Mouse (Mus musculus) forebrain, embryonic 15.5 days (tissue): ENCODE results near the gene Il1r1. TPM values are rescaled to one million over a fixed set of nuclear protein-coding genes. Genes with fewer than 3 reads are reported as not detected.

Experiments used
- ATAC-seq: fragments of 200-750 bp; cut with Nextera tagmentation; replicated peaks from 2 replicates; pipeline ENCODE4 v1.8.0; 2017; ENCODE audit warnings: mild to moderate bottlenecking, moderate TSS enrichment, moderate library complexity
- H3K27ac ChIP-seq: fragments of 300-500 bp; sonication (generic); replicated peaks from 2 replicates; pipeline ENCODE4 v1.5.1; 2015; ENCODE audit warnings: mild to moderate bottlenecking, inconsistent platforms
- H3K27me3 ChIP-seq: fragments of 300-500 bp; sonication (generic); 2 replicates; pipeline ENCODE4 v1.6.1; 2015; ENCODE audit warnings: inconsistent platforms
- H3K36me3 ChIP-seq: fragments of 300-500 bp; sonication (generic); 2 replicates; pipeline ENCODE4 v1.6.1; 2015; ENCODE audit warnings: mild to moderate bottlenecking, inconsistent platforms
- H3K4me1 ChIP-seq: fragments of 300-500 bp; sonication (generic); 2 replicates; pipeline ENCODE4 v1.6.1; 2015; ENCODE audit warnings: inconsistent platforms
- H3K4me2 ChIP-seq: fragments of 300-500 bp; sonication (generic); replicated peaks from 2 replicates; pipeline ENCODE4 v1.6.1; 2015; ENCODE audit warnings: mild to moderate bottlenecking, inconsistent platforms
- H3K4me3 ChIP-seq: fragments of 300-500 bp; sonication (generic); 2 replicates; pipeline ENCODE4 v1.5.1; 2015; ENCODE audit warnings: mild to moderate bottlenecking, inconsistent platforms
- H3K9ac ChIP-seq: fragments of 300-500 bp; sonication (generic); replicated peaks from 2 replicates; pipeline ENCODE4 v1.6.1; 2015; ENCODE audit warnings: mild to moderate bottlenecking, inconsistent platforms
- H3K9me3 ChIP-seq: fragments of 300-500 bp; sonication (generic); 2 replicates; pipeline ENCODE4 v1.6.1; 2016; ENCODE audit warnings: inconsistent platforms
- WGBS: fragments of 180-500 bp; shearing (Covaris S2); methylation state at CpG from one replicate; pipeline ENCODE4 v1.1.7; 2015; ENCODE audit warnings: mixed read lengths; 5-methylcytosine and 5-hydroxymethylcytosine counted together
- polyA plus RNA-seq: library from polyadenylated mRNA; unstranded; fragments of >200 nt; fragmentation: Nextera tagmentation; extraction: Ambion mirVana; gene quantifications from 2 replicates; pipeline ENCODE4 v1.2.1, GENCODE M21; 2015

Gene Il1r1
- polyA plus RNA-seq, 1 experiment from 2014 or later: 1.1 TPM

DNA sequence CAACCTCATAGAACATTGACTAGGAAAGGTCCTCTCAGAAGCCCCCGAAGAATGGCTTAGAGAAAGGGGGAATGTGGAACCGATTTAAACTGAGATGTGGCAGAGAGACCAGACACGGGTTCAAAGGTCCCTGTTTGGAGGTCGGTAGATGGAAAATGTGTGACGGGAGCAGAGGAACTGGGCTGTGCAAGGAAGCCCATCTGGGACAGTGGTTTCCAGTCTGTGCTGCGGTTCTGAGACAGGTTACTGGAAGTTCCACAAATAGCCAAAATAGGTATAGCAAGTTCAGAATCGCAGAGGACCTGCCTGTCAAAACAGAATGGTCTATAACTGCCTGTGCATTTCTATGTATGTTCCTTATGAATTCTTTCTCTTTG is 38.2 kb downstream of the Il1r1 start:
- Histone ChIP-seq H3K4me2 (no peak overlapping the region), H3K9ac (no peak overlapping the region), H3K27ac (no peak overlapping the region), H3K36me3 (no peaks in the 10 kb centered on the region), H3K4me3 (no peak overlapping the region), H3K27me3 (no peaks in the 10 kb centered on the region), H3K4me1 (peaks cover 9% of the 10 kb centered on the region), H3K9me3 (no peaks in the 10 kb centered on the region)
- WGBS: 85% methylated on average over 7 of the region's 7 CpGs
- ATAC-seq: no peak

DNA sequence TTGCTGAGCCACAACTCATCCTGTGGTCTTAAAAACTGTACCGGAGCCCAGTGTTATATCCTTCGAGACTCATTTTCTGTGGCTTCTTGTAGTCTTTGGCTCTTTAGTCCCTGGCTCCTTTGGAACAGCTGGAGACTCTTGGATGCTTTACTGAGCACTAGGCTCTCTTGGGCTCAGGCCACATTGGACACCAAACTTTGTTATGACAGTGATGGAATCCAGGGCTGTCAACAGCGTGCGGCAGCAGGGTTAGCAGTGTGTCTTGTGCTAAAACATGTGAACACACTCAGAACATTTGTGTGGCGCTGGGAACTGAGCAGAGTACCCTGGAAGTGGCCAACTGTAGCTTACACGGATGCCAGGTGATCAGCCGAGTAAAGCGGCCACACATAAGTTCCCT is 38.8 kb downstream of the Il1r1 start:
- Histone ChIP-seq H3K4me3 (no peak overlapping the region), H3K36me3 (no peaks in the 10 kb centered on the region), H3K27ac (no peak overlapping the region), H3K4me2 (no peak overlapping the region), H3K4me1 (peaks cover 9% of the 10 kb centered on the region), H3K27me3 (no peaks in the 10 kb centered on the region), H3K9me3 (no peaks in the 10 kb centered on the region), H3K9ac (no peak overlapping the region)
- no peak for ATAC-seq
- 93% methylated on average over 8 of the region's 8 CpGs for whole genome bisulfite sequencing

DNA sequence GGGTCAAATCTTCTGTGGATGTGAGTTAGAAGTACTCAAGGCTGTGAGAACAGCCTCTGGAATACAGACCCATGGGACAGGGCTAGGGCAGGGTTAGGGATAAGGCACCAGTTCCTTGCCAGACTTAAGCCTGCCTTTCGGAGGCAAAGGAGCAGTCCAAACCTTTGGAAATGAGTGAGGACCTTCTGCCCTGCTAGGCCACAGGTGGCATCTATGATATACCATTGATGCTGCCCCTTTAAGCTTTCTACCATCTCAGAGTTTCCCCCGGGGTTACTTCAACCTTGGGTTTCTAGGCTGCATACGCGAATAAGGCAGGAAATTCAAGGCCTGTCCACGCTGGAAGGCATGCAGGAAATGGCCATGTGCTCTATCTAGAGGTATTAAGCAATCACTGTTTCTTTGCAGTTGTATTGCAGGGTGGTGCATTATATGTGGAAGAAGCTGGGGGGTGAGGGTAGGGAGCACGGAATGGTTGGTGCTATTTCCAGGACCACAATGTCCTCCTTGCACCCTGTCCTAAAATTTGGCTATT is 40.5 kb downstream of the Il1r1 start:
- no peak for ATAC-seq
- Histone ChIP-seq H3K4me1 (peaks cover 9% of the 10 kb centered on the region), H3K4me2 (no peak overlapping the region), H3K27ac (no peak overlapping the region), H3K9ac (no peak overlapping the region), H3K9me3 (no peaks in the 10 kb centered on the region), H3K27me3 (no peaks in the 10 kb centered on the region), H3K4me3 (no peak overlapping the region), H3K36me3 (no peaks in the 10 kb centered on the region)
- 86% methylated on average over 6 of the region's 6 CpGs for WGBS

DNA sequence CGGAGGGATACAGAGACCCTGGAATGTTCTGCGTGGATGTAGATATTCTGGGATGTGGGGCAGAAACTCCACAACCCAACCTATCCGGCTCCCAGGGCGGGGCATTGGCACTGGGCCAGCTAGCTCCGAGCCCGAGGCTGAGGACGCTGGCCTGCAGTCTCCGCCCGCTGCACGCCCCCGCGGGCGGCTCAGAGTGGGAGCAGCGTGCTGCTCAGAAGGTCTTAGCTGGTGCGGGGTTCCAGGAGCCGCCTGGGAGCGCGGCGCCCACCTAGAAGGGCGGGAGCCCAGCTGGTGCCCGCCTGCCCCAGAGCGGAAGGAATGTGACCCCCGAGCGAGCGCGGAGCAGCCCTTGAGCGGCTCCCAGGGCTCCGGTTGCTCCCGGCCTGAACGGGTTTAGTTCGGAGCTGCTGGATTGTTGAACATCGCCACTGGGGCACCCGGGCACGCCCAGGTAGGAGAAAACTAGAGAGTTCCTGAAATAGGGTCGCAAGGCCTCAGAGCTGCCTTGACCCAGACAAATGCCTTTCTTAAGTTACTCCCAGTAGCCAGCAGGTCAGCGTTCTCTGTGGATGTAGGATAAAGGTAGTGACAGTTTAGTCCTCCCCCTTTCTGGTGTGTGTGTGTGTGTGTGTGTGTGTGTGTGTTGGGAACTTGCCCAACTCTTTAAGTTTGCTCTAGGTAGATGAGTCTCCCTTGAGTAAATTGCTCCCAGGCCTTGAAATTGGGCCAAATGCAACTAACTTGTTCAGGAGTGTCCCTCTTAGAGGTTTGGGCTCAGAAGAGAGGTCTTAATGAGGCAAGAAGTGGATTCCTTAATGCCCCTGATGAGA is 41.8 kb downstream of the Il1r1 start:
- peaks cover 9% of the 10 kb centered on the region for H3K4me1 ChIP-seq
- no peaks in the 10 kb centered on the region for H3K9me3 ChIP-seq
- H3K4me3 ChIP-seq: peak overlapping the region; percentile 45
- no peak overlapping the region for H3K27ac ChIP-seq
- H3K36me3 ChIP-seq: no peaks in the 10 kb centered on the region
- H3K27me3 ChIP-seq: no peaks in the 10 kb centered on the region
- ATAC-seq: peak; percentile 89
- 2% methylated on average over 36 of the region's 36 CpGs for WGBS
- H3K9ac ChIP-seq: peak overlapping the region; percentile 52
- H3K4me2 ChIP-seq: peak overlapping the region; percentile 90

DNA sequence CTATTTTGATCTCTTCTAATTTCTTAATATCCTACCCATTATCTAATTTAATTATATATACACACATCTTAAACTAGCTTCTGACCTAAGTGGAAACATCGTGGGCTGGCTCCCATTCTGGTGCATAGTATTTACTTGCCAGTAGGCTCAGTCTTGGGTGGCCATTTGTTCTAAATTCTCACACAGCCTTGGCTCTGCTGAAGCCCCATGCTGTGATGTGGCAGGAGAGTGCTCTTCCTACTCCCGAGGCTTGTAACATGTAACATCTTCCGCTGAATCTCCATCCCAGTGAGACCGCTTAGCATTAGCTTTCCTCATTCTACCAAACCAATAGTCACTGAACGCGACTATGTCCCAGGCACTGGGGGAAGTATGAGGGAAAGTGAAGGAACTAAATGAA is 43.0 kb downstream of the Il1r1 start:
- H3K9me3 ChIP-seq: no peaks in the 10 kb centered on the region
- no peak for ATAC-seq
- no peak overlapping the region for H3K4me2 ChIP-seq
- H3K9ac ChIP-seq: no peak overlapping the region
- no peak overlapping the region for H3K4me3 ChIP-seq
- WGBS: 84% methylated on average over 6 of the region's 6 CpGs
- no peaks in the 10 kb centered on the region for H3K36me3 ChIP-seq
- H3K27ac ChIP-seq: no peak overlapping the region
- peaks cover 9% of the 10 kb centered on the region for H3K4me1 ChIP-seq
- H3K27me3 ChIP-seq: no peaks in the 10 kb centered on the region

DNA sequence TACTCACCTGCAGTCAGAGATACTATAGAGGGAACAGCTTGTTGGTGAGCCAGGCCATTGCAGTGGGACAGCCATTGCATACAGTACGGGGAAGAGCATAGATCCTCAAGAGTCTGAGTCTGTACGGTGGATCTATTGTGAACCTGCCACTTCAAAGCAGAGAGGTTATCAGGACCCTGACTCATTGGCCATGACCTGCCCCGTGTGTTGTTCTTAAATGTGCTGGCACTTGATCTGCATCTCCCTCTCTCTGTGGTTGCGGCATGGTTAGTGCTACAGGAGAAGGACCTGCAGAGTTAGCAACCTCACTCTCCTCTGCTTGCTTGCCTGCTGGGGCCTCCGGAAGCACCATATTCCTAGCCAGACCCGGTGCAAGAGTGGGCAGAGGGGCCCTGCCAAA is 43.7 kb downstream of the Il1r1 start:
- H3K27ac ChIP-seq: no peak overlapping the region
- ATAC-seq: no peak
- no peaks in the 10 kb centered on the region for H3K36me3 ChIP-seq
- no peaks in the 10 kb centered on the region for H3K9me3 ChIP-seq
- H3K4me1 ChIP-seq: peaks cover 9% of the 10 kb centered on the region
- no peaks in the 10 kb centered on the region for H3K27me3 ChIP-seq
- 87% methylated on average over 6 of the region's 6 CpGs for WGBS
- H3K9ac ChIP-seq: no peak overlapping the region
- no peak overlapping the region for H3K4me3 ChIP-seq
- no peak overlapping the region for H3K4me2 ChIP-seq

DNA sequence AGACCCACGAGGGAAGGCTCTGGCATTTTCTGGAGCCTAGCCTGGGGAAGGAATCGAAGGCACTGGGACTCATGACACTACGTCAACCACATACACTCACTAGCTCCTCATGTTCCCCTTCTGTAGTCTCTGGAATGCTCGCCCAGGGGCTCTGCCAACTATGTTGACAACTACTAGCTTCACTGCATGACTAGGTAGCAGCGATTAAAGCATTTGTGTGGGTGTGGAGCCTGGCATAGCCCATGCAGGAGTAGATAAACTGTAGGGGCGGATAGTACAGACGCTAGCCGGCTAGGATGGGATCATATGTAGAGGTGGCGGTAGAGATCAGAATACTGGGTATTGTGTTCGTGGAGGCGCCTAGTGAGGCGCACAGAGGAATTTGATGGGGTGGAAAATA is 45.5 kb downstream of the Il1r1 start:
- no peak overlapping the region for H3K9ac ChIP-seq
- no peak overlapping the region for H3K4me3 ChIP-seq
- no peaks in the 10 kb centered on the region for H3K9me3 ChIP-seq
- H3K36me3 ChIP-seq: no peaks in the 10 kb centered on the region
- H3K4me1 ChIP-seq: peaks cover 9% of the 10 kb centered on the region
- WGBS: 87% methylated on average over 12 of the region's 12 CpGs
- no peak overlapping the region for H3K27ac ChIP-seq
- ATAC-seq: no peak
- no peak overlapping the region for H3K4me2 ChIP-seq
- H3K27me3 ChIP-seq: no peaks in the 10 kb centered on the region

DNA sequence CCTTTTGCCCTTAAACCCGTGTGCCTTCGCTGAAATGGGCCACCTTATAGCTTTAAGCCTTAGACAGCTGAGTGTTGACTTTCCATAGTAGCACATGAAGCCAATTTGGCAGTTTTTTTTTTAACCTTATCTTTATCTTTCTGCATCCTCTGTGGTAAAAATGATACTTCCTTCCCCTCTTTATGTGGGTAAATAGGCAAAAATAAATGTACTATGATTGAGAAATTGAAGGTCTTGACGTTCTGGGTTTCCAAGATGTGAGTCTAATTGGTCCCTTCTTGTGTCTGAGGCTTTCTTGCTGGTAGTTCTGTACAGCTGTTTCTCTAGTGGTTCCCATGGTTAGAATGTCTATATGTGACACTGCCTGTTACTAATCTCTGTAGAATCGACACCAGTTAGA is 46.2 kb downstream of the Il1r1 start:
- no peaks in the 10 kb centered on the region for H3K36me3 ChIP-seq
- H3K4me3 ChIP-seq: no peak overlapping the region
- no peaks in the 10 kb centered on the region for H3K27me3 ChIP-seq
- no peaks in the 10 kb centered on the region for H3K9me3 ChIP-seq
- H3K9ac ChIP-seq: no peak overlapping the region
- peaks cover 8% of the 10 kb centered on the region for H3K4me1 ChIP-seq
- ATAC-seq: no peak
- H3K27ac ChIP-seq: no peak overlapping the region
- WGBS: 89% methylated on average over 4 of the region's 4 CpGs
- H3K4me2 ChIP-seq: no peak overlapping the region

DNA sequence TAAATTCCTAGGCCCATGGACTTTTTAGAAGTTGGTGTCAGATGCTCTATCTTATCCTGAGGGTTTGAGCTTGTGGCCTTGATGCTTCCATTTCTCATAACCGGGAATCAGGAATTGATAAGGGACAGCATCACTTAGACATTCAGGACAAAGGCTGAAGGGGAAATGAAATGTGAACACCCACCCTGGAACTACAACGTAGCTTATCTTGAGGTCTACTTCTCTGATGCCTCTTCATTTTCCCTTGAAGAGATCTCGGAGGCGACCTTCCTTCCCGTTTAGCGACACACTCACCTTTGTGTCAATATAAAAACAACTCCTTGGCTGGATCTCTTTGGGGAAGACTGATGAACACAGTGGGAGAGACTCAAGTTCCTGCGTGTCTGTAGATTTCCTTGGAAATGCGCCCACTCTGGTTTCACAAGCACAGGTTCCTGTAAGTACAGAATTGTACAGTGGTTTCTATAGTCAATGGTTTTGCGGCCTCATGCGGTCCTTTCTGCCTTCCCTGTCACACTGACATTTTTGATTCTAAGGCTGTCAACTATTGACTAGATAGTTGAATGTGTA is 46.7 kb downstream of the Il1r1 start:
- no peak for ATAC-seq
- WGBS: 92% methylated on average over 10 of the region's 10 CpGs
- Histone ChIP-seq H3K4me2 (no peak overlapping the region), H3K36me3 (no peaks in the 10 kb centered on the region), H3K4me3 (no peak overlapping the region), H3K27me3 (no peaks in the 10 kb centered on the region), H3K9ac (no peak overlapping the region), H3K9me3 (no peaks in the 10 kb centered on the region), H3K27ac (no peak overlapping the region), H3K4me1 (peaks cover 3% of the 10 kb centered on the region)

DNA sequence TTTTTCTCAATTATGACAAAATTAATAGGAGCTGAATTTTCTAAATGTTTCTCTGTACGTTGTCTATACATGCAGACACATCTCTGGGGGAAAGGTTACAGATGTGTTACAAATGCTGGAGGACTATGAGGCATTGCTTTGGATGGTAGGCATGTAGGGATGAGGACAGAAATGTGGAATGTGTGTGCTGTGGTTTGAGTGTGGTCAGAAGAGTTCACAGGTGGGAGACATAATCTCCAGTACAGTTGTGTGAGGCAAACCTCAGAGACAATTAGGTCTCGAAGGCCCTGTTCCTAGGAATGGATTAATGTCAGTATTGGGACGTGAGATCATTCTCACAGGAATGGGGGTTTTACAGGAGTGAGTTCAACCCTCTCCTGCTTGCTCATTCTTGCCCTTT is 47.3 kb downstream of the Il1r1 start:
- no peaks in the 10 kb centered on the region for H3K4me1 ChIP-seq
- 86% methylated on average over 3 of the region's 3 CpGs for WGBS
- H3K27ac ChIP-seq: no peak overlapping the region
- H3K4me3 ChIP-seq: no peak overlapping the region
- no peaks in the 10 kb centered on the region for H3K36me3 ChIP-seq
- no peak for ATAC-seq
- no peaks in the 10 kb centered on the region for H3K9me3 ChIP-seq
- no peak overlapping the region for H3K9ac ChIP-seq
- no peaks in the 10 kb centered on the region for H3K27me3 ChIP-seq
- H3K4me2 ChIP-seq: no peak overlapping the region

DNA sequence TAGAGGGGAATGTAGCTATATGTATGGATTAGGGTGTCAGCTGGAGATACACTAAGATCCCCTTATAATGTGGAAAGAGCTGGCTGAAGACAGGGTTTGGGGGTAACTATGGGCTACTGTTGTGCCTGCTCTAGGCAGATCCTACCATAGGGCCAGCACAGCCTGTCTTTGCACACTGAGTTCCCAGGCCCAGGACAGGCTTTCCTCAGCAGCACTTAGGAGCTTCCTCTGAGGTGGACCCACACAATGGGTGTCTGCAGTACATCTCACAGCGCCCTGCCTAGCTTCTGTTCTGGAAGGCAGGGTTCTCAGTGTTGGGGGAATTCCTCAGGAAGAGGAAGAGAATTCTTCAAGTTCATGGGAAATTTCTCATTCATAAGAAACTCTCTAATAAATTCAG is 48.6 kb downstream of the Il1r1 start:
- Histone ChIP-seq H3K4me2 (no peak overlapping the region), H3K36me3 (no peaks in the 10 kb centered on the region), H3K9me3 (no peaks in the 10 kb centered on the region), H3K9ac (no peak overlapping the region), H3K4me1 (no peaks in the 10 kb centered on the region), H3K27ac (no peak overlapping the region), H3K27me3 (no peaks in the 10 kb centered on the region), H3K4me3 (no peak overlapping the region)
- no peak for ATAC-seq
- WGBS: 95% methylated on average over 1 of the region's 1 CpGs

DNA sequence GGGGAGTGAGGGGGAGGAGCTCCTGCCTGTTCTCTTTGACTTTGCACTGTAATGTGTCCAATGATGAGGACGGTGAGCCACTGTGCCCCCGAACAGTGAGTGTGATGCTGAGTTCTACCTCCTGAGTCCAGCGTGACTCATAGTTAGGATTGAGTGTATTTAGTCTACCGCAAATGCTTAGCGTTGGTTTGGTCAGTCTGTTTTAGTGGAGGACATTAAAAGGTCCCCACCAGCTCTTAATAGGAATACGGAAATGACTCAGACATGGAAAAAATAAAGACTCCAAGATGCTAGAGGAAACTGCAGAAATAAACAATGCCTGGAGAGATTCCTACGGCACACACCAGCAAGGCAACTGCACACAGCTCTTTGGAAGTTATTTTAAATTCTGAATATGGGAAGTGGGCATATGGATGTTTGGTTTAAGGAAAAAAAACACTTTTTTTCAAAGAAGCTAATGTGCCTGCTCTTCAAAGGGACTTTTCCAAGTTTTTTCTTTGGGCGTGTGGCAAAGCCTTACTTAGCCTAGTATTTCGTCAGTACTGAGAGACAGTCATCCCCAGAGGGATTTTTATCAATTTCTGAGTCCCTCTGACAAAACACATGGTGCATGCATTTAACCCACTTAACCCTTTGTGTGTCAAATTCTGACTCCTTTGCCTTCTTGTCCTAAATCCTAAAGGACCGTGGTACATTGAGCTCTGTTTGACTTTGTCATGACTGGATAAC is 50.6 kb downstream of the Il1r1 start:
- H3K4me3 ChIP-seq: no peak overlapping the region
- no peaks in the 10 kb centered on the region for H3K9me3 ChIP-seq
- H3K4me1 ChIP-seq: no peaks in the 10 kb centered on the region
- H3K36me3 ChIP-seq: no peaks in the 10 kb centered on the region
- no peaks in the 10 kb centered on the region for H3K27me3 ChIP-seq
- ATAC-seq: no peak
- no peak overlapping the region for H3K4me2 ChIP-seq
- H3K9ac ChIP-seq: no peak overlapping the region
- 84% methylated on average over 10 of the region's 10 CpGs for WGBS
- no peak overlapping the region for H3K27ac ChIP-seq
